Mouse (Mus musculus) liver, adult (tissue): ENCODE measurements at regions not wholly inside any gene's neighbourhood (a gene's known extent, or its start where the extent isn't known, plus 50 kb on each side); places are given as distances from the start of the nearest gene placed in this dataset.

Experiments
- GATA4 ChIP-seq: IDR thresholded peaks from 2 replicates; pipeline ENCODE4 v1.6.1; 2014; ENCODE audit warnings: mild to moderate bottlenecking, low read length; ENCODE audit not compliant: insufficient replicate concordance

- no peak for TF ChIP-seq GATA4
These were observed 131.3 kb upstream of the Dnajc1 start for GRCm38 (mm10) chr2:18523911-18524310.

- TF ChIP-seq GATA4: no peak
These were observed 120.8 kb upstream of the Dnajc1 start for GRCm38 (mm10) chr2:18513435-18513834.

GRCm38 (mm10) chr2:18509317-18509716, 116.7 kb upstream of the Dnajc1 start:
- no peak for TF ChIP-seq GATA4

GRCm38 (mm10) chr2:18473361-18473771, 80.7 kb upstream of the Dnajc1 start:
- peak; percentile 60; the same call in 1 of the 2 replicates for TF ChIP-seq GATA4

GRCm38 (mm10) chr2:18460901-18461300, 68.3 kb upstream of the Dnajc1 start:
- TF ChIP-seq GATA4: no peak

- TF ChIP-seq GATA4: no peak
These were observed 53.2 kb upstream of the Dnajc1 start for GRCm38 (mm10) chr2:18445809-18446208.
